Mouse (Mus musculus) urinary bladder, adult 2 months (tissue): ENCODE measurements around the gene Prmt9. TPM values are rescaled to one million over a fixed set of nuclear protein-coding genes. Genes with fewer than 3 reads are reported as not detected.

Source experiments
- DNase-seq: peaks from one replicate; pipeline ENCODE4 v3.0.0; 2022; ENCODE audit warnings: low spot score
- polyA plus RNA-seq: library from polyadenylated mRNA; depleted of rRNA; stranded (reverse); fragments of >200 nt; gene quantifications from 2 replicates; pipeline ENCODE4 v1.2.3, GENCODE M21; 2012; rRNA removed

The Prmt9 gene
- 11.5 and 12.0 TPM in 2 replicates for polyA plus RNA-seq

- peak; percentile 93 for DNase-seq
Measured at GRCm38 (mm10) chr8:77549121-77549706, at the start of gene Prmt9. TSS of gene Prmt9 (plus strand) at chr8:77549397.

GRCm38 (mm10) chr8:77500264-77500663 is 48.9 kb upstream of the Prmt9 start:
- DNase-seq = no peak

- DNase-seq = no peak
Measured at GRCm38 (mm10) chr8:77501131-77501530, 48.1 kb upstream of the Prmt9 start.

GRCm38 (mm10) chr8:77502547-77502946 is 46.6 kb upstream of the Prmt9 start:
- no peak for DNase-seq

- DNase-seq = no peak
Measured at GRCm38 (mm10) chr8:77506539-77506938, 42.7 kb upstream of the Prmt9 start.

GRCm38 (mm10) chr8:77507510-77508035 is 41.6 kb upstream of the Prmt9 start:
- DNase-seq = no peak

GRCm38 (mm10) chr8:77509044-77509443 is 40.2 kb upstream of the Prmt9 start:
- DNase-seq = no peak

GRCm38 (mm10) chr8:77510426-77510825 is 38.8 kb upstream of the Prmt9 start:
- DNase-seq = no peak

GRCm38 (mm10) chr8:77511750-77512493 is 37.3 kb upstream of the Prmt9 start:
- DNase-seq = no peak

- DNase-seq = no peak
Measured at GRCm38 (mm10) chr8:77515201-77515600, 34.0 kb upstream of the Prmt9 start.

- DNase-seq = no peak
Measured at GRCm38 (mm10) chr8:77515786-77516185, 33.4 kb upstream of the Prmt9 start.

GRCm38 (mm10) chr8:77516845-77517244 is 32.4 kb upstream of the Prmt9 start:
- no peak for DNase-seq

GRCm38 (mm10) chr8:77517301-77518200 is 31.6 kb upstream of the Prmt9 start, which contains the start of gene Arhgap10:
TSS of gene Arhgap10 (minus strand) at chr8:77517953.
- DNase-seq = peak; percentile 77

- DNase-seq = no peak
Measured at GRCm38 (mm10) chr8:77518201-77519115, 30.7 kb upstream of the Prmt9 start.

GRCm38 (mm10) chr8:77520601-77521000 is 28.6 kb upstream of the Prmt9 start:
- no peak for DNase-seq

- no peak for DNase-seq
Measured at GRCm38 (mm10) chr8:77521028-77521785, 28.0 kb upstream of the Prmt9 start.

- DNase-seq = no peak
Measured at GRCm38 (mm10) chr8:77522984-77523383, 26.2 kb upstream of the Prmt9 start.

- no peak for DNase-seq
Measured at GRCm38 (mm10) chr8:77524018-77524615, 25.1 kb upstream of the Prmt9 start.

- no peak for DNase-seq
Measured at GRCm38 (mm10) chr8:77524906-77525305, 24.3 kb upstream of the Prmt9 start.

- no peak for DNase-seq
Measured at GRCm38 (mm10) chr8:77526130-77526529, 23.1 kb upstream of the Prmt9 start.
